Mouse (Mus musculus) layer of hippocampus, adult 2 months (tissue): ENCODE measurements around the gene Ushbp1. TPM values are rescaled to one million over a fixed set of nuclear protein-coding genes. Genes with fewer than 3 reads are reported as not detected.

ENCODE experiments used
- DNase-seq, 2 experiments: peaks; one replicate each; pipeline ENCODE4 v3.0.0; 2022; ENCODE audit warnings: low spot score in 2 of 2
- H3K27ac ChIP-seq: fragments of 200-600 bp; 2 replicates; pipeline ENCODE4 v1.8.1; 2022
- H3K4me3 ChIP-seq: fragments of 200-600 bp; 2 replicates; pipeline ENCODE4 v1.8.1; 2022; ENCODE audit warnings: mild to moderate bottlenecking
- CTCF ChIP-seq: fragments of 200-600 bp; conservative IDR thresholded peaks from 2 replicates; pipeline ENCODE4 v1.8.1; 2022; ENCODE audit warnings: antibody characterized with exemption, mild to moderate bottlenecking, moderate library complexity
- total RNA-seq, 2 experiments: library from RNA; stranded (reverse); gene quantifications; 2 replicates each; pipeline ENCODE4 v1.2.3; 2021

Ushbp1 gene
- total RNA-seq, 2 experiments from 2014 or later: 3.3 to 4.3 TPM

GRCm38 (mm10) chr8:71383396-71383795 lies 12.2 kb downstream of the Ushbp1 start:
- no peak for DNase-seq
- TF ChIP-seq CTCF: no peak
- H3K27ac ChIP-seq: 0 out of 2 replicates have a peak overlapping the region, but pooled peaks have one; percentile 28
- H3K4me3 ChIP-seq: no peak overlapping the region

GRCm38 (mm10) chr8:71381971-71382961 lies 13.3 kb downstream of the Ushbp1 start:
- Histone ChIP-seq H3K4me3 (peak overlapping the region; percentile 57), H3K27ac (peak overlapping the region; percentile 94)
- TF ChIP-seq CTCF: no peak
- DNase-seq: peak; percentile 69 to 75

DNA sequence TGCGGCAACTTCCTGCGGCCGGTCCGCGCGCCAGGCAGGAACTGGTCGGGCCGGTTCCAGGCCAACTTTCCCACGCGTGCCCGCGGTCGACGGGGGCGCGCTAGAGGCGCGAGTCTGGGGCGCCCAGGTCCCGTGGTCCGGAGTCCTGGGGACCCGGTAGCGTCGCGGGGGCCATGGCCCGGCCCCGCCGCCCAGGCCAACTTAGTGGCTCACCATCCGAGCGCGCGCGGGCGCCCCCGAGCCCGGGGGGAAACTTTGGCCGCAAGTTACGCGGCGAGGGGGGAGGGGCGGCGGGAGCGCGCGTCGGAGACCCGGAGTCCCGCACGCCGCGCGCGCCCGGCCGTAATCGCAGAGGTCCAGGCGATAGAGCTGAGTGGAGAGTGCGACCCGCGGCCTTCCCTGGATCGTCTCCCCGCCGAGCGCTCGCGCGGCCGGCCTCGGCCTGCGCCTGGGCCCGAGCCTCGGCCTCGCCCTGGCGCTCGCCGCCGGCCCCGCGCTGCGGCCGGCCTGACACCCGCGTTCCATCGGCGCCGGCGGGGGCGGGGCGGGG lies 14.1 kb downstream of the Ushbp1 start, which contains the start of gene Nr2f6:
Gene Nr2f6 (minus strand): TSS at position 540 of the 550 bp plus-strand sequence.
- H3K4me3 ChIP-seq: peak within 1 kb of the TSS; percentile 91
- peak within 1 kb of the TSS; percentile 94 for H3K27ac ChIP-seq
- no peak for DNase-seq
- no peak for TF ChIP-seq CTCF

DNA sequence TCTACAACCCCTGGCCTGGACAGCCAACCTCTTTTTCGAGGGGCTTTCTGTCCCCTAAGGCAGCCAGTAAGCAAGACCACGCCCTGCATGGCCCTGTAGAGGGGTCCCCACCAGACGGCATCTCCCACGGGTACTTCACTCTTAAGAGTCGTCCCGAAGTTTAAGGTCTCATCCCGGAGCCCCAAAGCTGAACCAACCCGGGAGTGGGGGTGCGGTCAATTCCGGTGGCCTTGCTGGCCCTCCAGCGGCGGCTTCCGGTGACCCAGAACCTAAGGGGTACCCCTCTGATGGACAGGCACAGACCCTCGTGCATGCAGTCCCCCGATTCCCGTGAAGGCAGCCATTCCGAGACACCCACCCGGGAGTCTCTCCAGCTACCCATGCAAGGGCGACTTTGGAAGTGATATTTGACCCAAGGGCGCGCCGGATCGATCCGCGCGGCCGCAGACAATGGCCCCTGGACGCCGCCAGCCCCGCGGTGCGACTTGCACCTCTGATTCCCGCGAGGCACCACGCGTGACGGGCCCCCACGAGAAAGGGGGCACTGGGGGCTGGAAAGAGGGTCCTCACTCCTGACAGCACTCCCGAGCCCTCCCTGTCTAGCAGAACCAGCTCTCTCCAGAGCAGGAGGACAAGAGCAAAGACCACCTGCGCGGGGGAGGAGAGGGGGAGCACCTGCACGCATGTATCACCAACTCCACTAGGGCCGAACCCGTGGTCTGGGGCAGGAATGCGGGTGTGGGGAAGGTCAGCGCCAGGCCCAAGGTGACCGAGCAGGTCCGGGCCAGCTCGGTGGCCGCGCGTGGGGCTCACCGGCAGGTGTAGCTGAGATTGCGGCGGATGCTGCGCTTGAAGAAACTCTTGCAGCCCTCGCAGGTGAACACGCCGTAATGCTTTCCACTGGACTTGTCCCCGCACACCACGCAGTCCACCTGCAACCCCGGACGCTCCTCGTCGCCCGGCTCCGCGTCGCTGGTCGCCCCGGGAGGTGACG lies 15.1 kb downstream of the Ushbp1 start:
- peak overlapping the region; percentile 94 for H3K27ac ChIP-seq
- H3K4me3 ChIP-seq: peak overlapping the region; percentile 91
- TF ChIP-seq CTCF: no peak
- DNase-seq: no peak

GRCm38 (mm10) chr8:71379512-71380075 lies 16.0 kb downstream of the Ushbp1 start:
- DNase-seq: no peak
- Histone ChIP-seq H3K4me3 (peak overlapping the region; percentile 91), H3K27ac (peak overlapping the region; percentile 94; the same call in 1 of the 2 replicates)
- TF ChIP-seq CTCF: no peak

DNA sequence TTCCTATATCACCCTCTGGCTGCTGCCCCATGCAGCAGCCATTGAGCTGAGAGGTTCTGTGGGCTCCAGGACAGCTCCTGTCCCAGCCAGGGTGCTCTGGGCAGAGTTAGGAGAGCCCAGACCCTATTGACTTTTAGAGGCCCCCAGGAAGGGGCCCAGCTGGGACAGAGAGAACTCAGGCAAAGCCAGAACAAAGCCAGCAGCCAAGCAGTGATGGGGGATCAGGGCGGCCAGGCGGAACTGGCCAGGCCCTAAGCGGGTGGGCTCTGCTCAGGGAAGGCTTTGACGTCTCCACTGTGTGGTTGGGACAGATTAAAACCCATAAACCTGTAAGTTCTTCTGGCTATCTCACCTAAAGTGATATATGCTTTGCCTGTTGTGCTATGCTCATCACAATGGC lies 16.6 kb downstream of the Ushbp1 start:
- H3K27ac ChIP-seq: no peak overlapping the region
- DNase-seq: no peak
- no peak for TF ChIP-seq CTCF
- H3K4me3 ChIP-seq: no peak overlapping the region

DNA sequence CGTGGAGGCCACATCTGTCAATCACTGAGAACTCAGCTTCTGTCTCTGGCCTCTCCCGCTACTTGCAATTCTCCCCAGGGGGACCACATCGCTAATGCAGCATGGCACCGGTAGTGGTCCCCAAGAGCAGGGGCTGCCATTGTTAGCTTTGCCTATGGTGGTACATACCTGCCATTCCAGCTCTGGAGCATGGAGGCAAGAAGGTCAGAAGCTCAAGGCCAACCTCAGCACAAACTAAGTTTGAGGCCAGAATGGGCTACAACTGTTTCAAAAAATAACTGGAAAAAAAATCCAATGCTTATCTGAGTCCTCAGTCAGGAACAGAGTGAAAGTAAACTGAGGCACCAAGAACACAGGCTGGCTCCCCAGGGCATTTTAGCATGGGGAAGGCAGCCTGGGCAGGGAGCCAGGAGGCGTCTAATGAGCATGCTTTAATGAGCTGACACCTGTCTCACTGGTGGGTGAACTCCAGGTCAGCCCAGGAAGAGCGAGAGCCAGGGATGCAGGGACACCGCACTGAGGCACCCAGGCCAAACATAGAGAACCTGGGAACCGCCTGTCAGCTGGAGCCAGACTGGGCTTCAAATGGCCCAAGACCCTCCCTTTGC lies 19.1 kb downstream of the Ushbp1 start:
- DNase-seq: no peak
- no peak for TF ChIP-seq CTCF
- no peak overlapping the region for H3K4me3 ChIP-seq
- H3K27ac ChIP-seq: peak overlapping the region; percentile 77

- peak overlapping the region; percentile 77 for H3K27ac ChIP-seq
- TF ChIP-seq CTCF: peak; percentile 28
- peak overlapping the region; percentile 42 for H3K4me3 ChIP-seq
- peak in 1 of 2 experiments; percentile 50 for DNase-seq
These were observed 19.8 kb downstream of the Ushbp1 start for GRCm38 (mm10) chr8:71375581-71376422.

DNA sequence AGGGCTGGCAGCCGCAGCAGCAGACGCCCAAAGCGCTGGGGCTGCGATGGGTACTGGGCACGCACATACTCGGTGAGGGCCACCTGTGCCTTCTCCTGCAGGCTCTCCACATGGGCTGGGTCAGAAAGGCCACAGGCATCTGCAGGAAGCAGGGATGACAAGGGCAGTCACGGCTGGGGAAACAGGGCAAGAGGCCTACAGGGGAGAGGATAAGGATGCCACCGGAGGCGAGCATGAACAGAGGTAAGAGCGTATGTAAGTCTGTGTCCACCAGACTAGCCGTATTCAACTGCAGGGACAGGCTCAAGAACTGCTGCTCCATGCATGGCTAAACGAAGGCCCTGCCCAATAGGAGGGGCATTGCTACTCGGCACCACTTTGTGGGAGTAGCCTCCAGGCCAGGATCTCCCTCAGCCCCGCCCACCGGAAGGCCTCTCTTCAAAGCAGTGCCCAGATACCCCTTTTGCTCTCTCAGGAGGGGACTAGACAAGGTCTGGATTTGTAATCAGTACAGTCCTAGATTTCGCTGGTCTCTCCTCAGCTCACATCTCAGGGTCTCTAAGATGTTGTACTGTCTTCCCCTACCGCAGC lies 20.9 kb downstream of the Ushbp1 start:
- H3K27ac ChIP-seq: no peak overlapping the region
- DNase-seq: no peak
- TF ChIP-seq CTCF: no peak
- H3K4me3 ChIP-seq: no peak overlapping the region

DNA sequence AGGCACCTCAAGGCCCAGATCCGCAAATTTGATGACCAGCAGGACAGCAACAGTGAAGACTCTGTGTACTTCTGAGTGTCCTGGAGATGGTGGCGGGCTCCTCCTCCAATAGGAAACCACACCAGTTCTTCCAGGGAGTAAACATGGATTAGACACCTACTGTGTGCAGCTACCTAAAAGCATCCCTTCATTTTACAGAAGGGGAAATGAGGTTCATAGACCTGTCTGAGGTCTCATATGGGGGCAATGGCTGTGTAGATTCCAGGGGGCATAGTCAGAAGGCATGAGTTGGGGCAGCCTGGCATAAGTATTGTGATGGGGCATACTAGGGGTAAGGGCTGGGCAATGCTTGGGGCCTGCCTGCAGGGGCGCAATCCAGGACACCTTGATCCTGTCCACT lies 22.6 kb downstream of the Ushbp1 start:
- Histone ChIP-seq H3K27ac (no peak overlapping the region), H3K4me3 (no peak overlapping the region)
- DNase-seq: no peak
- TF ChIP-seq CTCF: no peak
